Mouse (Mus musculus) kidney, adult 2 months (tissue): Measurements from ENCODE around the gene Pdss2.

Experiments
- CTCF ChIP-seq: fragments of 200-500 bp; conservative IDR thresholded peaks from 2 replicates; pipeline ENCODE4 v1.5.1; 2011; ENCODE audit warnings: low read depth, mild to moderate bottlenecking, control low read depth, low read length, moderate library complexity, mixed read lengths; ENCODE audit not compliant: insufficient read depth, insufficient read length
- POLR2A ChIP-seq: fragments of 200-500 bp; IDR thresholded peaks from one replicate; pipeline ENCODE4 v1.6.1; 2011; ENCODE audit warnings: low read depth, low read length, control low read depth

DNA sequence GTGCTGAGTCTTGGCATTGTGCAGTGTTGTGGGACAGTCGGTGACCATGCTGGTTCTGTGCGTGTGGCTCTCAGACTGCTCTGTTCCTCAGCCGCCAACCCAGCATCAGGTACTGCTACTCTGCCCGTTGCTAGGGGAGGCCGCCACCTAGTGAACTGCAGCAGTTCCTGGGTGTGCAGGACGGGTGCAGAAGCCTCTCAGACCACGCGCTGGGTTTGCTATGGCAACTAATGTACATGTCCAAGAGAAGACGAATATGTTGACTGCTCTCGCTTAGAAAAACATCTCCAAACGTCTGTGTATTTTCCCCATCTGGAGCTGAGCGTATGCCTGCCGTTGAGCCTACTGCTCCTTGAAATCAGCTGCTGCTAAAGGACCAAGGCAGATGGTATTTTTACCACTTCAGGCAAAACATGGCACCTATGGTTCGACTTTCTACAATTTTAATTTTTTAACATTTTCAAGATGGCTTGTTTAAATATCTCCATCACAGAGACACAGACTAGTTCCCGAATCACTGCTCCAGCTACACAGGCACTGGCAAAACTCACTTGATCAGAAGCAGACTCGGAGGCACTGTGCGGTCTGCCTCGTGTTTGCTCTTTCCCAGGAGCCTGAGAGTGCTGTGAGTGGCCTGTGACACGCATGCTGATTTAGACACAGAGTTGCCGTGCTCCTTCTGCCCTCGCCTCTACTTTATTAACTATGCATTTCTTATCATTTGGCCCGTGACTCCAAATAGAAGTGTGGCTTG is 199.6 kb downstream of the Pdss2 start:
- TF ChIP-seq CTCF (no peak), POLR2A (no peak)
